Mouse (Mus musculus) olfactory bulb, adult 2 months (tissue): ENCODE measurements at regions not wholly inside any gene's neighbourhood (a gene's known extent, or its start where the extent isn't known, plus 50 kb on each side); places are given as distances from the start of the nearest gene placed in this dataset.

ENCODE experiments used
- CTCF ChIP-seq: fragments of 200-500 bp; IDR thresholded peaks from 2 replicates; pipeline ENCODE4 v1.5.1; 2012; ENCODE audit warnings: low read depth, mild to moderate bottlenecking, low read length, moderate library complexity; ENCODE audit not compliant: insufficient read depth
- POLR2A ChIP-seq: fragments of 200-500 bp; IDR thresholded peaks from 2 replicates; pipeline ENCODE4 v1.6.1; 2012; ENCODE audit warnings: mild to moderate bottlenecking, low read depth, low read length, moderate library complexity; ENCODE audit not compliant: insufficient read depth

DNA sequence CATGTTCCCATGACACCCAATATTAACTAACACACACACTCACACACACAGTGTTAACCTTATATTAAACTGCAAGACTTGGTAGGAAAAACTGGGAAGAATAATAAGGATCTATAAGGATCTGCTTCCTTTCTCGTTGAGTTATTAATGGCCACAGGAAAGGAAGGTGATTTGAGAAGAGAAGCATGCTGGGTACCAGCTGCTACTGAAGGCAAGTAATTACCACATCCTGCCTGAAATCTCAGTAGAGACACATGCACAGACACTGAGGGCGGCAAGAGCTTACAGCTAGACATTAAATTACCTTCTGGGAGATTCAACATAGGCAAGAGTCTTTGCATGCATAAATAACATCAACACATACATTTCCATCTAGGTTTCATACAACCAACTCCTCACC is 160.8 kb downstream of the Tpbg start:
- TF ChIP-seq CTCF, result no peak
- no peak for TF ChIP-seq POLR2A
